Mouse (Mus musculus) MEL (cell line): ENCODE results near the gene Cnga1. TPM values are rescaled to one million over a fixed set of nuclear protein-coding genes. Genes with fewer than 3 reads are reported as not detected.

ENCODE experiments used
- DNase-seq: peaks from one replicate; pipeline ENCODE4 v3.0.0; 2011; ENCODE audit warnings: low read depth, low spot score
- H3K27ac ChIP-seq: 2 replicates; pipeline ENCODE4 v1.5.1; 2012; ENCODE audit warnings: low read depth, mild to moderate bottlenecking, control low read depth, low read length, moderate library complexity; ENCODE audit not compliant: control insufficient read depth
- H3K27me3 ChIP-seq, 2 experiments: fragments of 150-350 bp in 1 of 2; sonication (generic) in 1 of 2; 2 replicates each; pipeline ENCODE4 v1.6.1; 2012; ENCODE audit warnings: low read length in 2 of 2, mild to moderate bottlenecking in 2 of 2, improper control_type of control experiment in 1 of 2, moderate library complexity in 1 of 2; ENCODE audit not compliant: insufficient read depth in 2 of 2, control insufficient read depth in 1 of 2
- H3K36me3 ChIP-seq, 2 experiments: 2 replicates each; pipeline ENCODE4 v1.6.1; 2012 to 2014; ENCODE audit warnings: low read length in 2 of 2, improper control_type of control experiment in 1 of 2, inconsistent platforms in 1 of 2, mild to moderate bottlenecking in 1 of 2; ENCODE audit not compliant: insufficient read depth in 2 of 2, control insufficient read depth in 1 of 2
- H3K4me1 ChIP-seq, 2 experiments: fragments of 150-350 bp in 1 of 2; sonication (generic) in 1 of 2; 2 replicates each; pipeline ENCODE4 v1.6.1; 2012; ENCODE audit warnings: low read length in 2 of 2, improper control_type of control experiment in 1 of 2, mild to moderate bottlenecking in 1 of 2; ENCODE audit not compliant: insufficient read depth in 2 of 2, control insufficient read depth in 1 of 2
- H3K4me3 ChIP-seq, 2 experiments: fragments of 150-350 bp in 1 of 2; sonication (generic) in 1 of 2; 2 replicates each; pipeline ENCODE4 v1.5.1; 2012; ENCODE audit warnings: low read depth in 2 of 2, low read length in 2 of 2, mild to moderate bottlenecking in 2 of 2, moderate library complexity in 2 of 2, control low read depth in 1 of 2, improper control_type of control experiment in 1 of 2; ENCODE audit not compliant: control insufficient read depth in 1 of 2, insufficient read depth in 1 of 2
- H3K79me2 ChIP-seq: 2 replicates; pipeline ENCODE4 v1.6.1; 2012; ENCODE audit warnings: mild to moderate bottlenecking, low read length, moderate library complexity; ENCODE audit not compliant: control insufficient read depth, poor library complexity, insufficient read depth
- H3K9ac ChIP-seq: 2 replicates; pipeline ENCODE4 v1.6.1; 2012; ENCODE audit warnings: low read depth, mild to moderate bottlenecking, control low read depth, low read length, moderate library complexity; ENCODE audit not compliant: control insufficient read depth, poor library complexity, severe bottlenecking
- H3K9me3 ChIP-seq: fragments of 150-350 bp; sonication (generic); replicated peaks from 2 replicates; pipeline ENCODE4 v1.6.1; 2012; ENCODE audit warnings: mild to moderate bottlenecking, low read length, improper control_type of control experiment, moderate library complexity; ENCODE audit not compliant: insufficient read depth
- CHD2 ChIP-seq: IDR thresholded peaks from 2 replicates; pipeline ENCODE4 v1.6.1; 2011; ENCODE audit warnings: low read length, improper control_type of control experiment
- CTCF ChIP-seq, 3 experiments: IDR thresholded peaks in 2 of 3; conservative IDR thresholded peaks in 1 of 3; 2 replicates each; pipeline ENCODE4 v1.5.1; 2011 to 2012; ENCODE audit warnings: low read length in 3 of 3, low read depth in 2 of 3, mild to moderate bottlenecking in 2 of 3, improper control_type of control experiment in 1 of 3, inconsistent platforms in 1 of 3, mixed read lengths in 1 of 3, moderate library complexity in 1 of 3; ENCODE audit not compliant: control insufficient read depth in 1 of 3, insufficient read depth in 1 of 3, poor library complexity in 1 of 3, severe bottlenecking in 1 of 3
- ETS1 ChIP-seq: IDR thresholded peaks from 2 replicates; pipeline ENCODE4 v1.6.1; 2012; ENCODE audit warnings: low read depth, mild to moderate bottlenecking, inconsistent platforms, low read length, improper control_type of control experiment, moderate library complexity
- GABPA ChIP-seq: IDR thresholded peaks from 2 replicates; pipeline ENCODE4 v1.6.1; 2012; ENCODE audit warnings: low read depth, mild to moderate bottlenecking, inconsistent platforms, low read length, improper control_type of control experiment, moderate library complexity
- GATA1 ChIP-seq: IDR thresholded peaks from 2 replicates; pipeline ENCODE4 v1.6.1; 2011; ENCODE audit warnings: low read depth, low read length, improper control_type of control experiment
- HCFC1 ChIP-seq: IDR thresholded peaks from 2 replicates; pipeline ENCODE4 v1.6.1; 2012; ENCODE audit warnings: low read depth, mild to moderate bottlenecking, inconsistent platforms, low read length, improper control_type of control experiment, moderate library complexity
- JUND ChIP-seq: IDR thresholded peaks from 2 replicates; pipeline ENCODE4 v1.6.1; 2011; ENCODE audit warnings: low read depth, mild to moderate bottlenecking, improper control_type of control experiment, low read length
- MAFK ChIP-seq: IDR thresholded peaks from 2 replicates; pipeline ENCODE4 v1.6.1; 2011; ENCODE audit warnings: low read depth, mild to moderate bottlenecking, low read length, improper control_type of control experiment, borderline replicate concordance
- MAZ ChIP-seq: IDR thresholded peaks from 2 replicates; pipeline ENCODE4 v1.6.1; 2012; ENCODE audit warnings: low read depth, mild to moderate bottlenecking, inconsistent platforms, low read length, improper control_type of control experiment
- MEF2A ChIP-seq: IDR thresholded peaks from 2 replicates; pipeline ENCODE4 v1.6.1; 2014; ENCODE audit warnings: low read depth, mild to moderate bottlenecking, inconsistent platforms, low read length, improper control_type of control experiment; ENCODE audit not compliant: poor library complexity, insufficient replicate concordance, severe bottlenecking; ENCODE audit errors: extremely low read depth
- MXI1 ChIP-seq: IDR thresholded peaks from 2 replicates; pipeline ENCODE4 v1.6.1; 2011; ENCODE audit warnings: mild to moderate bottlenecking, low read depth, low read length, improper control_type of control experiment
- NELFE ChIP-seq: IDR thresholded peaks from 2 replicates; pipeline ENCODE4 v1.6.1; 2011; ENCODE audit warnings: low read depth, low read length, improper control_type of control experiment
- POLR2A ChIP-seq, 2 experiments: IDR thresholded peaks; 2 replicates each; pipeline ENCODE4 v1.6.1; 2011 to 2012; ENCODE audit warnings: low read length in 2 of 2, mild to moderate bottlenecking in 2 of 2, control low read depth in 1 of 2, improper control_type of control experiment in 1 of 2, low read depth in 1 of 2, moderate library complexity in 1 of 2; ENCODE audit not compliant: control insufficient read depth in 1 of 2, insufficient read depth in 1 of 2, poor library complexity in 1 of 2
- POLR2AphosphoS2 ChIP-seq: IDR thresholded peaks from 2 replicates; pipeline ENCODE4 v1.6.1; 2011; ENCODE audit warnings: low read length, improper control_type of control experiment
- POLR2AphosphoS5 ChIP-seq: IDR thresholded peaks from 2 replicates; pipeline ENCODE4 v1.6.1; 2012; ENCODE audit warnings: low read depth, borderline replicate concordance, mild to moderate bottlenecking, inconsistent platforms, low read length, moderate library complexity, mixed read lengths
- TAL1 ChIP-seq: IDR thresholded peaks from 2 replicates; pipeline ENCODE4 v1.6.1; 2012; ENCODE audit warnings: mild to moderate bottlenecking, inconsistent platforms, low read length, moderate library complexity, mixed read lengths
- ZMIZ1 ChIP-seq: IDR thresholded peaks from 2 replicates; pipeline ENCODE4 v1.6.1; 2012; ENCODE audit warnings: low read depth, mild to moderate bottlenecking, inconsistent platforms, low read length, improper control_type of control experiment, moderate library complexity
- ZNF384 ChIP-seq: IDR thresholded peaks from 2 replicates; pipeline ENCODE4 v1.6.1; 2012; ENCODE audit warnings: low read depth, mild to moderate bottlenecking, inconsistent platforms, low read length, improper control_type of control experiment
- polyA plus RNA-seq, 2 experiments: library from polyadenylated mRNA; stranded (reverse) in 1 of 2; unstranded in 1 of 2; fragments of >175 nt in 1 of 2; fragments of >200 nt in 1 of 2; gene quantifications; 2 replicates each; pipeline versions ENCODE4 v1.2.1 to v1.2.4; 2012; ENCODE audit warnings: low replicate concordance in 2 of 2, low read depth in 1 of 2; ENCODE audit not compliant: insufficient read length in 2 of 2, insufficient read depth in 1 of 2, missing spikeins in 1 of 2
- total RNA-seq: library from RNA; depleted of rRNA; stranded (reverse); fragments of 300-350 nt; gene quantifications from 2 replicates; pipeline ENCODE4 v1.2.3, GENCODE M21; 2012; rRNA removed

Gene Cnga1
- total and polyA plus RNA-seq, 3 experiments, result 0.04 TPM; not detected in 2

GRCm38 (mm10) chr5:72556245-72556644 lies 87.8 kb downstream of the Cnga1 start:
- Histone ChIP-seq H3K9me3 (no peaks in the 10 kb centered on the region), H3K4me1 (peaks cover 4 to 9% of the 10 kb centered on the region in 2 experiments), H3K36me3 (peaks cover 13 to 30% of the 10 kb centered on the region in 2 experiments)
- DNase-seq, result no peak
- TF ChIP-seq GATA1 (no peak), GABPA (no peak), ZNF384 (no peak), MAFK (no peak), ZMIZ1 (no peak), MXI1 (no peak), JUND (no peak), MAZ (no peak), CHD2 (no peak), MEF2A (no peak), POLR2AphosphoS2 (no peak), POLR2A (IDR thresholded peaks at IDR 0.05; ENCODE audit: control insufficient read depth in 1 of 2, insufficient read depth in 1 of 2, low read depth in 1 of 2, low read length in 2 of 2, poor library complexity in 1 of 2) (no peak), TAL1 (no peak), NELFE (no peak), HCFC1 (no peak), ETS1 (no peak), POLR2AphosphoS5 (no peak), CTCF (IDR thresholded peaks at IDR 0.05 in 2 of 3, conservative IDR thresholded peaks at IDR 0.05 in 1 of 3; ENCODE audit: control insufficient read depth in 1 of 3, insufficient read depth in 1 of 3, low read depth in 2 of 3, low read length in 3 of 3, poor library complexity in 1 of 3, severe bottlenecking in 1 of 3) (no peak)
- TF ChIP-seq, all 39 proteins: peak for 0
- no peak overlapping the region for H3K27ac ChIP-seq
- H3K27me3 ChIP-seq, result no peaks in the 10 kb centered on the region
- no peak overlapping the region for H3K4me3 ChIP-seq
- H3K9ac ChIP-seq, result no peak overlapping the region
- H3K79me2 ChIP-seq, result peaks cover 11% of the 10 kb centered on the region

Other genes with a start within 250 kb of the Cnga1 start
- gene Corin, start 139.8 kb downstream of the Cnga1 start, total RNA-seq, result not detected in 2 replicates
- not detected for gene Corin, start 139.8 kb downstream of the Cnga1 start, polyA plus RNA-seq
- gene Nfxl1, start 84.6 kb downstream of the Cnga1 start, total RNA-seq, result 13.0 and 13.5 TPM in 2 replicates
- gene Nfxl1, start 84.6 kb downstream of the Cnga1 start, polyA plus RNA-seq, result 10 to 100 TPM in 1 of 2 experiments, not detected in 1; 18.9 TPM
- not detected in 2 replicates for gene Zar1, start 63.0 kb downstream of the Cnga1 start, total RNA-seq
- under 1 TPM in 1 of 2 experiments, not detected in 1; 0.93 TPM for gene Zar1, start 63.0 kb downstream of the Cnga1 start, polyA plus RNA-seq
- gene Gm5868, start 56.7 kb downstream of the Cnga1 start, total RNA-seq, result not detected in 2 replicates
- gene Gm5868, start 56.7 kb downstream of the Cnga1 start, polyA plus RNA-seq, result not detected
- 0.13 TPM in 1 of 2 replicates, not detected in the other for gene Nipal1, start 3.5 kb upstream of the Cnga1 start, total RNA-seq
- gene Nipal1, start 3.5 kb upstream of the Cnga1 start, polyA plus RNA-seq, result under 1 TPM in 1 of 2 experiments, not detected in 1; 0.35 TPM
- gene Txk, start 108.5 kb upstream of the Cnga1 start, total RNA-seq, result 0.23 and 0.26 TPM in 2 replicates
- under 1 TPM in 1 of 2 experiments, not detected in 1; 0.10 TPM for gene Txk, start 108.5 kb upstream of the Cnga1 start, polyA plus RNA-seq
- 44.8 and 57.4 TPM in 2 replicates for gene Tec, start 224.2 kb upstream of the Cnga1 start, total RNA-seq
- gene Tec, start 224.2 kb upstream of the Cnga1 start, polyA plus RNA-seq, result 10 to 100 TPM in 1 of 2 experiments, not detected in 1; 61.1 TPM